Mouse (Mus musculus) intestine, embryonic 14.5 days (tissue): Measurements from ENCODE around the gene Acer3. TPM values are rescaled to one million over a fixed set of nuclear protein-coding genes. Genes with fewer than 3 reads are reported as not detected.

Experiments used
- ATAC-seq: fragments of 200-750 bp; cut with Nextera tagmentation; replicated peaks from 2 replicates; pipeline ENCODE4 v1.8.0; 2017; ENCODE audit warnings: low read depth, moderate number of reproducible peaks, moderate TSS enrichment, moderate library complexity; ENCODE audit not compliant: low FRiP score, low TSS enrichment
- DNase-seq: peaks from one replicate; pipeline ENCODE4 v3.0.0-alpha.2; 2018; ENCODE audit warnings: low spot score
- H3K27ac ChIP-seq: fragments of 300-500 bp; sonication (generic); 2 replicates; pipeline ENCODE4 v1.5.1; 2014; ENCODE audit warnings: low read depth, mild to moderate bottlenecking, control low read depth
- H3K27me3 ChIP-seq: fragments of 300-500 bp; sonication (generic); replicated peaks from 2 replicates; pipeline ENCODE4 v1.6.1; 2014; ENCODE audit warnings: low read length, control low read depth; ENCODE audit not compliant: control insufficient read depth, insufficient read depth
- H3K36me3 ChIP-seq: fragments of 300-500 bp; sonication (generic); 2 replicates; pipeline ENCODE4 v1.6.1; 2014; ENCODE audit warnings: low read length, control low read depth; ENCODE audit not compliant: control insufficient read depth, insufficient read depth
- H3K4me1 ChIP-seq: fragments of 300-500 bp; sonication (generic); replicated peaks from 2 replicates; pipeline ENCODE4 v1.6.1; 2014; ENCODE audit warnings: low read length, control low read depth, mixed read lengths; ENCODE audit not compliant: control insufficient read depth, insufficient read depth
- H3K4me2 ChIP-seq: fragments of 300-500 bp; sonication (generic); 2 replicates; pipeline ENCODE4 v1.6.1; 2014; ENCODE audit warnings: low read length
- H3K4me3 ChIP-seq: fragments of 300-500 bp; sonication (generic); 2 replicates; pipeline ENCODE4 v1.5.1; 2014; ENCODE audit warnings: low read depth, low read length, control low read depth, mixed read lengths
- H3K9ac ChIP-seq: fragments of 300-500 bp; sonication (generic); 2 replicates; pipeline ENCODE4 v1.6.1; 2014; ENCODE audit warnings: mild to moderate bottlenecking, low read length
- H3K9me3 ChIP-seq: fragments of 300-500 bp; sonication (generic); 2 replicates; pipeline ENCODE4 v1.6.1; 2016; ENCODE audit warnings: low read length, control low read depth; ENCODE audit not compliant: control insufficient read depth
- WGBS: fragments of 180-500 bp; shearing (Covaris S2); extraction: QIAGEN DNeasy Blood & Tissue Kit; methylation state at CpG from one replicate; pipeline ENCODE4 v1.1.7; 2014; 5-methylcytosine and 5-hydroxymethylcytosine counted together
- polyA plus RNA-seq: library from polyadenylated mRNA; unstranded; fragments of >200 nt; fragmentation: Nextera tagmentation; extraction: Ambion mirVana; gene quantifications from 2 replicates; pipeline ENCODE4 v1.2.1, GENCODE M21; 2014

Acer3 gene
- polyA plus RNA-seq: 21.6 and 21.7 TPM in 2 replicates

DNA sequence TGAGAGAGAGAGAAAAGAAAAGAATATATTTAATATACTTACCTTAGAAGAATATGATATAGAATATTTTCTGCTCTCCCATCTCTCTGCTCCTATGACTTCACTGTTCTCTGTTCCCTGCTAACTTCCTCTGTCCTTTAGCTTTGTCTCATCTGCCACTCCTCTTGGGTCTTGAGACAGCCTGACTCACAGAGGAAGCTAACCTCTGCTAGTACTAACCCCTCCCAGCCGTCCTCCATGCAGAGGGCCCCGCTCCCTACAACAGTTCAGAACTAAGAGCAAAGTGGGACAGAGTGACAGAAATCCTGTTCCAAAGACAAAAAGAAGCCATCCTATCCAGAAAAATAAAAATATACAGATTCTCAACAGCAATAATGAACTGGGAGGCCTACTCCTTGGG lies at the start of gene Acer3:
Gene Acer3 (minus strand): TSS at position 126 of the 400 bp plus-strand sequence.
- 84% methylated on average over 2 of the region's 2 CpGs for WGBS

DNA sequence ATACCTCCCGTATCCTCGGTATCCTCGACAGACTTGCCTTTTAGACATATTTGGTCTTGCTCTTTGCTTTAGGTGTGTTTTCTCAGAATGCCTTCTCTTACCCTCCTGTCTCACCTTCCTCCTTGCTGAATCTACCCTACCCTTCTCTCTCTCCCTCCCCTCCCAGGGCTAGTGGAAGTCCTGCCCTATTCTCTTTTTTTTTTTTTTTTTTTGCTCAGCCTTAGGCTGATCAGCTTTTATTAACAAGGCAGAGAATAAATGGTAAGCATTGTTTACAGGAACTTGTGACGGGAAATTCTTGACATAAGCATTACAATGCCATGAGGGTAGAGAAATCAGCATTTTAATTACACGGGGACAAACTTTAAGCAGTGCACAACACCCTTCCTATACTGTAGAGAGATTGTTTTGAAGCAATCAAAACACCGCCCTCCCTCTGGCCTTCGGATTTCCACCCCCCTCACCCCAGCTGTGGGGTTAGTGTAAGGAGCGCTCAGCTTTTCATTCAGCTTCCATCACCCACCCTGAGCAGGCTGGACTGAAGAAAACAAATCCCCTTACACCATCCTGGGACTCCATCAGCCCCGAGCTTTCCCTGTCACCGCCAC lies 48.9 kb upstream of the Acer3 start:
- Histone ChIP-seq H3K27me3 (no peaks in the 10 kb centered on the region), H3K9me3 (no peaks in the 10 kb centered on the region), H3K9ac (no peak overlapping the region), H3K4me3 (no peak overlapping the region), H3K27ac (no peak overlapping the region), H3K4me1 (no peaks in the 10 kb centered on the region), H3K36me3 (no peaks in the 10 kb centered on the region), H3K4me2 (no peak overlapping the region)
- DNase-seq (no peak), ATAC-seq (no peak)
- 62% methylated on average over 10 of the region's 10 CpGs for WGBS

More for the DNA sequence above, at the start of gene Acer3:
- Histone ChIP-seq H3K9me3 (no peaks in the 10 kb centered on the region), H3K9ac (no peak within 1 kb of the TSS), H3K27ac (no peak within 1 kb of the TSS), H3K27me3 (no peaks in the 10 kb centered on the region), H3K4me1 (no peaks in the 10 kb centered on the region), H3K4me3 (no peak within 1 kb of the TSS), H3K4me2 (no peak within 1 kb of the TSS), H3K36me3 (no peaks in the 10 kb centered on the region)
- no peak for ATAC-seq
- DNase-seq: no peak

DNA sequence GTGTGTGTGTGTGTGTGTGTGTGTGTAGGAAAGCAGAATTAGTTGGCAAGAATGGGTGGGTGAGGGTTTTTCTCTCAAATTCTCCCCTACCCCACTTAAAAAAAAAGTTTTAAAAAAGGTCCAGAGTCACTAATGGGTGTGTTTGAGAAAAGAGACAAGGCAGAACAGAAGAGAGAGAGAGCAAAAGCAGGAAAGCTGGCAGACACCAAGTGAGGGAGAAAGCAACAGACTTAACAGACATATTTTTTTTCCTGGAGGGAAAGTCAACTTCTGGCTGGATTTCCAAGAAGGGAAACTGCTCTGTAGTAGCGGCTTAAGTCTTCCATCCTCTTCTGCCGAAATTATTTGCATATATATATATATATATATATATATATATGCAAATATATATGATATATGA lies 40.7 kb upstream of the Acer3 start:
- ATAC-seq (no peak), DNase-seq (no peak)
- WGBS: 13% methylated on average over 2 of the region's 2 CpGs
- Histone ChIP-seq H3K9ac (no peak overlapping the region), H3K27me3 (no peaks in the 10 kb centered on the region), H3K36me3 (no peaks in the 10 kb centered on the region), H3K27ac (peak overlapping the region; percentile 75), H3K4me1 (peaks cover 21% of the 10 kb centered on the region), H3K4me3 (peak overlapping the region; percentile 75; the same call in 1 of the 2 replicates), H3K9me3 (no peaks in the 10 kb centered on the region), H3K4me2 (peak overlapping the region; percentile 84)

DNA sequence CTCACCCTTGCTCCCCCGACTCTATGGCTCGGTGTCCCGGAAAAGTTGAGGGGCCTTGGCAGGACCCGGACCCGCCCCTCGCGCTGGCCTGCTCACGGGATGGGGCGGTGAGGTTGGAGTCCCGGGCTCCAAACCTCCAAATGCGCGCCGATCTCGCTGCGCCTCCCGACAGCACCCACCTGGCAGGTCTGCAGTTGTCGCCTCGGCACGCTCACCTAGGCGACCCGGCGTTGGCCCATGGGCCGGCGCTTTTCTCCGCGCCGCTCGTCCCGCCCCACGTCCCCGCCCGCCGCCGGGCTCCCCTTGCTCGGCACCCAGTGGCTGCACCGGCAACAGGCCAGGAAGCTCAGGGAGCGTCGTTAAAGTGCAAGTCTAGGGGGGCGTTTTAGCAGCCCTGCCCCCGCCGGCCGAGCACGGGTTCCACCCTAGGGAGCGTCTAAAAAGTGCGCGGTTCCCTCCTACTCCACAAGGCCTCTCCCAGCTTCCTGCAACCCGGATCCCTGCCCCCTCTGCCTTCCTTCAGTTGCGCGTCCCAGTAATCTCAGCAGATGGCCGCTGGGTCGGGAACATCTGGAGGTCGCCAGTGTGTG lies 40.1 kb upstream of the Acer3 start, which contains the start of gene Tsku:
Gene Tsku (minus strand): TSS at position 266 of the 590 bp plus-strand sequence.
- Histone ChIP-seq H3K27me3 (no peaks in the 10 kb centered on the region), H3K4me1 (peaks cover 23% of the 10 kb centered on the region), H3K9me3 (no peaks in the 10 kb centered on the region), H3K9ac (peak within 1 kb of the TSS; percentile 76), H3K4me2 (peak within 1 kb of the TSS; percentile 84), H3K4me3 (peak within 1 kb of the TSS; percentile 75), H3K36me3 (no peaks in the 10 kb centered on the region), H3K27ac (peak within 1 kb of the TSS; percentile 75)
- peak; percentile 95 for DNase-seq
- ATAC-seq: peak; percentile 94
- under 1% methylated on average over 52 of the region's 52 CpGs for WGBS

DNA sequence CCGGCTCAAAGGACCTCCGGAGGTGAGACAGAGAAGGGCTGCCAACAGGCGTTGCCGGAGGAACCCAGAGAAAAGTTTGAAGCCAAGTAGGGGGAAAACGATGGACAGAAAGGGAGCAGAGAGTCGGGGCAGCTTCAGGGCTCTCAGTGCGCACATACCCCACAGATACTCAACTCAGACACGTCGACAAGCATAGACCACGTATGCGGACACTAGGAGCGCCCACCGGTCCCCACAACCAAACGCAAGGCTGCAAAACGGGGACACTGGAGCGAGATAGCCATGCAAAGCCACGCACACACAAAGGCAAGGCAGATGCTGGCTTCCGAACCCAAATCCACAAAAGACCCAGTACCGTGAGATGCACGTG lies 39.6 kb upstream of the Acer3 start:
- peak overlapping the region; percentile 75 for H3K4me3 ChIP-seq
- H3K9ac ChIP-seq: peak overlapping the region; percentile 76
- H3K27ac ChIP-seq: peak overlapping the region; percentile 75
- no peaks in the 10 kb centered on the region for H3K9me3 ChIP-seq
- no peaks in the 10 kb centered on the region for H3K36me3 ChIP-seq
- WGBS: under 1% methylated on average over 20 of the region's 20 CpGs
- DNase-seq: no peak
- ATAC-seq: peak; percentile 20
- H3K27me3 ChIP-seq: no peaks in the 10 kb centered on the region
- H3K4me1 ChIP-seq: peaks cover 28% of the 10 kb centered on the region
- peak overlapping the region; percentile 84 for H3K4me2 ChIP-seq

DNA sequence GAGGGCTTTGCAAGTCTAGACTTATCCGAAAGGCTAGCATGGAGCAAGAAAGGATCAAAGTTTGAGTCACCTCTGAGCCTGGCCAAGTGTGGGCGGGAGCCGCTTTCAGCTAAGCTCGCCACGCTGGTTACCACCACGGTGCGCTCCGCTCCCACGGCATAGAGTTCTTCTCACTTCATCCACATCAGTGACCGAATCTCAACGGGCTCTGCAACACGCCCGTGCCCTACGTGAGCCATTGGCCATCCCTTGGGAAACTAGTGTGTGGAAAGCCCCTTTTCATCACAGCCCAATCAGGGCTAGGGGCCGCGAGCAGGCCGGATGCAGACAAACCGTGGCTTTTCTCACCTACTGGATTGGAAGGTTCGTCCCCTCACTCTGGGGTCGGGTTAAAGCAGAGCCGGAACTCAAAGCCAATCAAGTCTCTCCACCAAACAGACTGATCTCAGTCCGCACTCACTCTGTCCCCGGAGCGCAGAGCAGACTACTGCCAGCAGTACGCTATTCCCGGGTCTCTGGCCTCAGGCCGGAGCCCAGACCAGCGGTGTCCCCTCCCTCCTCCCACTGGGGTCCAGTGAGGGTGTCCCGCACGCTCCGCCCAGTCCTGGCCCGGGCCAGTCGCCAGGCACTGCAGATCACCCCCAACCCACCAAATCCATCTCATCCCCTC lies 39.1 kb upstream of the Acer3 start:
- peak overlapping the region; percentile 75 for H3K4me3 ChIP-seq
- H3K9ac ChIP-seq: peak overlapping the region; percentile 76
- peaks cover 34% of the 10 kb centered on the region for H3K4me1 ChIP-seq
- peak overlapping the region; percentile 75 for H3K27ac ChIP-seq
- under 1% methylated on average over 33 of the region's 33 CpGs for WGBS
- H3K36me3 ChIP-seq: no peaks in the 10 kb centered on the region
- H3K4me2 ChIP-seq: peak overlapping the region; percentile 84
- no peaks in the 10 kb centered on the region for H3K9me3 ChIP-seq
- no peaks in the 10 kb centered on the region for H3K27me3 ChIP-seq
- peak; percentile 38 for ATAC-seq
- peak; percentile 83 for DNase-seq

DNA sequence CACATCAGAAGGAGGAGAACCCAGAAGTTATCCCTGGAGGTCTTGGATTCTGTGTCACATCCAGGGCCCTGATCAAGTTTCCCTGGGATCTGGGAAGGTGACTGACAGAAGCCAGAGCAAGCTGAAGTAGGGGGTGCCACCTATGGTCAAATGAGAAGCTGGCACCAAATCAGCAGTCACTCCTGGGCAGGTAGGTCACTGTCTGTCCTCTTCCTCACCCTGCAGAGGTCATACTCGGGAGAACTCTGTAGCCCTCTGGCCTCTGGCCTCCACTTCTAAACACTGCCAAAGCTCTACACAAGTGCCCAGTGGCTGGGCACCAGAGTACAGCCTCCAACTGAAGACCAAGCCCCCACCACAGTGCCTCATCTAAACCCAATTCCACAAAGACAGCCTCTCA lies 37.0 kb upstream of the Acer3 start:
- DNase-seq (no peak), ATAC-seq (no peak)
- Histone ChIP-seq H3K36me3 (no peaks in the 10 kb centered on the region), H3K4me1 (peaks cover 47% of the 10 kb centered on the region), H3K4me3 (no peak overlapping the region), H3K4me2 (no peak overlapping the region), H3K9ac (no peak overlapping the region), H3K27me3 (no peaks in the 10 kb centered on the region), H3K9me3 (no peaks in the 10 kb centered on the region), H3K27ac (no peak overlapping the region)
- WGBS: 73% methylated on average over 1 of the region's 1 CpGs

DNA sequence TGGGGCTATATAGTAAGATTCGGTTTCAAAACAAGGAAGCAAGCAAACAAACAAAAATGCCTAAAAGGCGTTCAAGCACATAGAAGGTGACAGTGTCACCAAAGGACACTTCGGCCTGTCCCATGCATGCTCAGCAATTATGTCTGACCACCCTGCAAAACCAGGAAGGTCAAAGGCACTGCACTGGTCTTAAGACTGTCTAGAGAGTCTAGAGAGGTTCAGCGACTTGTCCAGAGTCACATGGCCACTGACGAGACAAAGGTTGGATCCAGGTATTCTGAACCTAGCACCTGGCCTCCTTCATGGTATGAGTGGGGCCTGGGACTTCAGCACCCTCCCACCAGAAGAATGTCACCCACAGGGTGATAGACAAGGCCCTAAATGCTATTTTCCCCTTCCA lies 36.3 kb upstream of the Acer3 start:
- peaks cover 6% of the 10 kb centered on the region for H3K36me3 ChIP-seq
- H3K27me3 ChIP-seq: no peaks in the 10 kb centered on the region
- H3K27ac ChIP-seq: no peak overlapping the region
- ATAC-seq (no peak), DNase-seq (no peak)
- no peak overlapping the region for H3K4me3 ChIP-seq
- H3K9me3 ChIP-seq: no peaks in the 10 kb centered on the region
- H3K4me1 ChIP-seq: peaks cover 44% of the 10 kb centered on the region
- no peak overlapping the region for H3K4me2 ChIP-seq
- 86% methylated on average over 5 of the region's 5 CpGs for WGBS
- no peak overlapping the region for H3K9ac ChIP-seq
